Mouse (Mus musculus) C2C12 (cell line): ENCODE data around the gene Gtdc1.

Source experiments
- CTCF ChIP-seq: IDR thresholded peaks from one replicate; pipeline ENCODE4 v1.5.1; 2011; ENCODE audit not compliant: control insufficient read depth, insufficient read depth, insufficient read length
- MAX ChIP-seq: IDR thresholded peaks from one replicate; pipeline ENCODE4 v1.6.1; 2011; ENCODE audit warnings: mild to moderate bottlenecking, control low read depth
- MYOD1 ChIP-seq: IDR thresholded peaks from one replicate; pipeline ENCODE4 v1.6.1; 2011; ENCODE audit warnings: low read depth; ENCODE audit not compliant: control insufficient read depth, insufficient read length
- MYOG ChIP-seq: IDR thresholded peaks from one replicate; pipeline ENCODE4 v1.6.1; 2011; ENCODE audit not compliant: control insufficient read depth, insufficient read length; ENCODE audit errors: extremely low read depth
- USF1 ChIP-seq: IDR thresholded peaks from one replicate; pipeline ENCODE4 v1.6.1; 2011; ENCODE audit warnings: low read depth, mild to moderate bottlenecking, control low read depth, moderate library complexity

DNA sequence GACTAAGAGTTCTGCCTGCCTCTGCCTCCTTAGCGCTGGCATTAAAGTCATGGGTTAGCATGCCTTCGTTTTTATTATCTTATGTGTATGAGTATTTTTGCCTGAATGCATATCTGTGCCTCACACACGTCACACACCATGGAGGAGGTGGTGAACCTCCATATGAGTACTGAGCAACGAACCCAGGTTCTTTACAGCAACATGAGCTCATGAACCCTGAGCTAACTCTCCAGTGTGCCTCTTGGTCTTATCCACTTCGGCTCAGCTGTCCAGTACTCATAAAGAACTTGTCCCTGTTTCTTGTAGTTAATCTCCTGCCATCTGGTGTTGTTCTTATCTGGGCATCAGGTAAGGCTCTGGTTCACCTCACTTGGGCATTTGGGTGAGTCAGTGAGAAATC, 35.2 kb upstream of the Gtdc1 start:
- TF ChIP-seq CTCF (no peak), MYOG (no peak), USF1 (no peak), MYOD1 (no peak), MAX (no peak)
